Mouse (Mus musculus) spleen, adult 2 months (tissue): ENCODE data around the gene Dhh.

Experiments
- CTCF ChIP-seq: fragments of 200-500 bp; IDR thresholded peaks from 2 replicates; pipeline ENCODE4 v1.5.1; 2011; ENCODE audit warnings: mild to moderate bottlenecking, inconsistent platforms; ENCODE audit not compliant: insufficient read depth, insufficient read length, insufficient replicate concordance; ENCODE audit errors: extremely low read depth
- POLR2A ChIP-seq: fragments of 200-500 bp; IDR thresholded peaks from 2 replicates; pipeline ENCODE4 v1.6.1; 2011; ENCODE audit warnings: low read depth, low read length, inconsistent platforms

- TF ChIP-seq CTCF, result no peak
- no peak for TF ChIP-seq POLR2A
Observed at GRCm38 (mm10) chr15:98852733-98853132, 45.6 kb downstream of the Dhh start.
